Mouse (Mus musculus): ENCODE data around the gene Glb1l.

- TF ChIP-seq CTCF (IDR thresholded peaks at IDR 0.05; ENCODE audit: extremely low read depth, insufficient read depth, low read length) = no peak
- TF ChIP-seq POLR2A (IDR thresholded peaks at IDR 0.05; ENCODE audit: extremely low read depth, insufficient read depth, low read length) = no peak
Measured at GRCm38 (mm10) chr1:75217893-75218226, 7.2 kb upstream of the Glb1l start.

Measured in cortical plate, adult 2 months (tissue).